Mouse (Mus musculus) bone marrow macrophage, adult 2 months (primary cell): ENCODE measurements around the gene Gm42742.

Source experiments
- CTCF ChIP-seq: IDR thresholded peaks from 2 replicates; pipeline ENCODE4 v1.5.1; 2012; ENCODE audit warnings: low read depth, mild to moderate bottlenecking, low read length, moderate library complexity
- POLR2A ChIP-seq: IDR thresholded peaks from 2 replicates; pipeline ENCODE4 v1.6.1; 2012; ENCODE audit warnings: mild to moderate bottlenecking, low read depth, low read length, borderline replicate concordance

DNA sequence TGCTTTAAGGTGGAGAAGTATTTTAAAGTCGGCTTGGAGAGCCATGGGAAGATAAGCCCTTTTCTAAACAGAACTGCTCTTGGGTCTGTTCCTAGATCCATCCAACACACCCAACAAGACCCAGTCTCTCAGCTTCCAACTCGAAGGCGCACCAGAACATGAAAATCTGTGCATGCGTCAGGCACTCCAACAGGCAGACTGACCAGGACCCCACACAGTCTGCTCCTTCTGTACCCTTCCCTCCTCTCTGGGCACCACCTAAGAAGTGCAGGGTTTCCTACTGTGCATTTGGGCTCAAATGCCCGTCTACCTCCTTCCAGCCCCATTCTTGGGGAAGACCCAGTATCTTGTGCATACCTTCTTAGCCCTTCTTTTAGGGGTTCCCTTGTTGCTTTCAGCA, 406 bp downstream of the Gm42742 start:
- no peak for TF ChIP-seq CTCF
- TF ChIP-seq POLR2A: no peak
